Mouse (Mus musculus) midbrain, embryonic 11.5 days (tissue): ENCODE measurements at regions not wholly inside any gene's neighbourhood (a gene's known extent, or its start where the extent isn't known, plus 50 kb on each side); places are given as distances from the start of the nearest gene placed in this dataset.

Experiments
- ATAC-seq: fragments of 200-750 bp; cut with Nextera tagmentation; 2 replicates; pipeline ENCODE4 v1.8.0; 2017; ENCODE audit warnings: moderate TSS enrichment, moderate library complexity; ENCODE audit not compliant: low FRiP score
- DNase-seq: peaks from one replicate; pipeline ENCODE4 v3.0.0; 2015; ENCODE audit warnings: low spot score; ENCODE audit errors: missing footprints
- H3K27ac ChIP-seq: fragments of 300-500 bp; sonication (generic); 2 replicates; pipeline ENCODE4 v1.5.1; 2014; ENCODE audit warnings: low read depth, low read length
- H3K27me3 ChIP-seq: fragments of 300-500 bp; sonication (generic); 2 replicates; pipeline ENCODE4 v1.6.1; 2014; ENCODE audit warnings: mild to moderate bottlenecking, low read length, moderate library complexity, mixed read lengths; ENCODE audit not compliant: control insufficient read depth, insufficient read depth
- H3K36me3 ChIP-seq: fragments of 300-500 bp; sonication (generic); 2 replicates; pipeline ENCODE4 v1.6.1; 2014; ENCODE audit warnings: mild to moderate bottlenecking, low read length, moderate library complexity, mixed read lengths; ENCODE audit not compliant: control insufficient read depth, insufficient read depth
- H3K4me1 ChIP-seq: fragments of 300-500 bp; sonication (generic); 2 replicates; pipeline ENCODE4 v1.6.1; 2014; ENCODE audit warnings: low read length; ENCODE audit not compliant: control insufficient read depth, insufficient read depth
- H3K4me2 ChIP-seq: fragments of 300-500 bp; sonication (generic); 2 replicates; pipeline ENCODE4 v1.6.1; 2014; ENCODE audit warnings: mild to moderate bottlenecking, moderate library complexity
- H3K4me3 ChIP-seq: fragments of 300-500 bp; sonication (generic); 2 replicates; pipeline ENCODE4 v1.5.1; 2014; ENCODE audit warnings: low read depth, low read length
- H3K9ac ChIP-seq: fragments of 300-500 bp; sonication (generic); 2 replicates; pipeline ENCODE4 v1.6.1; 2014; ENCODE audit warnings: low read length
- H3K9me3 ChIP-seq: fragments of 300-500 bp; sonication (generic); 2 replicates; pipeline ENCODE4 v1.6.1; 2016; ENCODE audit warnings: low read length; ENCODE audit not compliant: control insufficient read depth
- WGBS: fragments of 180-500 bp; shearing (Covaris S2); extraction: QIAGEN DNeasy Blood & Tissue Kit; methylation state at CpG from one replicate; pipeline ENCODE4 v1.1.7; 2014; 5-methylcytosine and 5-hydroxymethylcytosine counted together

GRCm38 (mm10) chr14:24731872-24732525 lies 245.1 kb downstream of the Rps24 start:
- WGBS, result 72% methylated on average over 5 of the region's 5 CpGs
- no peak for ATAC-seq
- DNase-seq, result no peak
- Histone ChIP-seq H3K9me3 (no peaks in the 10 kb centered on the region), H3K27me3 (no peaks in the 10 kb centered on the region), H3K9ac (no peak overlapping the region), H3K27ac (no peak overlapping the region), H3K4me3 (no peak overlapping the region), H3K4me1 (no peaks in the 10 kb centered on the region), H3K36me3 (no peaks in the 10 kb centered on the region), H3K4me2 (no peak overlapping the region)

DNA sequence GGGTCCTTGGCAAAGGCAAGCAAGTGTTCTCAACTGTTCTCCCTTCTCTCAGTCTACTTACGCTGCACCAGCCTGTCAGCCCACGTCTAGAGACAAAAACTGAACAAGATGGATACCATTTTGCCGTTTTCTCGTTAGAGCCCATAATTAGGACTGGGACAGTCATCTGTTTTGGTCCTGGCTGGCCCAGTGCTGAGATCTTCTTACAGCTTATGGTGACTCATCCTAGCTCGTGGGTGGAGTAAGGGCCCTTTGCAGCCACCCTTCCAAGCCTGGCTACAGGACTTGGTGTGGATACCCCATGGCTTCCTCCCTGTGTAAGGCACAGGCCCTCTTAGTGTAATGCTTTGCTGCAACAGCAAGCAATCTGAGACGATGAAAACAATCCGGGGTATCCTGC lies 246.4 kb downstream of the Rps24 start:
- DNase-seq (no peak), ATAC-seq (no peak)
- no peaks in the 10 kb centered on the region for H3K4me1 ChIP-seq
- H3K4me3 ChIP-seq, result no peak overlapping the region
- no peak overlapping the region for H3K4me2 ChIP-seq
- no peaks in the 10 kb centered on the region for H3K9me3 ChIP-seq
- H3K27me3 ChIP-seq, result no peaks in the 10 kb centered on the region
- H3K9ac ChIP-seq, result no peak overlapping the region
- 90% methylated on average over 7 of the region's 7 CpGs for WGBS
- no peak overlapping the region for H3K27ac ChIP-seq
- no peaks in the 10 kb centered on the region for H3K36me3 ChIP-seq

DNA sequence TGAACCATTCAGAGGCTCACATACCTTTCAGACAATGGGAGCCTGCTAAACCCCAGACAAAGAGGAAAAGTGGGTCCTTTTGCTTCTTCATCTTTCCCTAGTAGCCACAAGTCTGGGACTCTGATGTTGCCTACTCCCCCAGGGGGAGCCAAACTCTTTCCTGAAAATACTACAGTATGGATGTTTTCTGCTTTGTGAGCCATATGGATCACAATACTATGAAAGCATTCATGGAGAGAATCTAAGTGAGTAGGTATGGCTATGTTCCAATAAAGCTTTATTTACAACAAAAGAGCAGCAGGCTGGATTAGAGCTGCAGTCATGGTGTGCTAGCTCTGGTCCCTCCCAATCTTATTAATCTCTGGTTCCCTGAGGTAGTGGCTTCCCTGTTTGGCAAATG lies 251.9 kb downstream of the Rps24 start:
- DNase-seq (no peak), ATAC-seq (no peak)
- no peaks in the 10 kb centered on the region for H3K27me3 ChIP-seq
- no peak overlapping the region for H3K9ac ChIP-seq
- H3K4me3 ChIP-seq, result no peak overlapping the region
- no peaks in the 10 kb centered on the region for H3K36me3 ChIP-seq
- H3K27ac ChIP-seq, result no peak overlapping the region
- no peaks in the 10 kb centered on the region for H3K4me1 ChIP-seq
- H3K4me2 ChIP-seq, result no peak overlapping the region
- no peaks in the 10 kb centered on the region for H3K9me3 ChIP-seq

- DNase-seq (no peak), ATAC-seq (no peak)
- Histone ChIP-seq H3K4me1 (no peaks in the 10 kb centered on the region), H3K36me3 (no peaks in the 10 kb centered on the region; the same call in 1 of the 2 replicates), H3K4me3 (no peak overlapping the region), H3K9me3 (no peaks in the 10 kb centered on the region), H3K27me3 (no peaks in the 10 kb centered on the region), H3K27ac (no peak overlapping the region), H3K9ac (no peak overlapping the region), H3K4me2 (no peak overlapping the region)
- 73% methylated on average over 2 of the region's 2 CpGs for WGBS
Measured at GRCm38 (mm10) chr14:24744451-24744850, 257.5 kb downstream of the Rps24 start.

GRCm38 (mm10) chr14:24745730-24746129 lies 258.8 kb downstream of the Rps24 start:
- Histone ChIP-seq H3K27ac (no peak overlapping the region), H3K9me3 (no peaks in the 10 kb centered on the region), H3K36me3 (no peaks in the 10 kb centered on the region; the same call in 1 of the 2 replicates), H3K27me3 (no peaks in the 10 kb centered on the region), H3K4me3 (no peak overlapping the region), H3K4me1 (no peaks in the 10 kb centered on the region), H3K4me2 (no peak overlapping the region), H3K9ac (no peak overlapping the region)
- WGBS, result 71% methylated on average over 3 of the region's 3 CpGs
- DNase-seq (no peak), ATAC-seq (no peak)

GRCm38 (mm10) chr14:24747471-24747795 lies 260.5 kb downstream of the Rps24 start:
- H3K4me2 ChIP-seq, result no peak overlapping the region
- no peak for ATAC-seq
- no peaks in the 10 kb centered on the region for H3K4me1 ChIP-seq
- no peaks in the 10 kb centered on the region; the same call in 1 of the 2 replicates for H3K36me3 ChIP-seq
- no peak for DNase-seq
- no peak overlapping the region for H3K4me3 ChIP-seq
- no peaks in the 10 kb centered on the region for H3K27me3 ChIP-seq
- no peaks in the 10 kb centered on the region for H3K9me3 ChIP-seq
- 71% methylated on average over 4 of the region's 4 CpGs for WGBS
- no peak overlapping the region for H3K27ac ChIP-seq
- no peak overlapping the region for H3K9ac ChIP-seq

DNA sequence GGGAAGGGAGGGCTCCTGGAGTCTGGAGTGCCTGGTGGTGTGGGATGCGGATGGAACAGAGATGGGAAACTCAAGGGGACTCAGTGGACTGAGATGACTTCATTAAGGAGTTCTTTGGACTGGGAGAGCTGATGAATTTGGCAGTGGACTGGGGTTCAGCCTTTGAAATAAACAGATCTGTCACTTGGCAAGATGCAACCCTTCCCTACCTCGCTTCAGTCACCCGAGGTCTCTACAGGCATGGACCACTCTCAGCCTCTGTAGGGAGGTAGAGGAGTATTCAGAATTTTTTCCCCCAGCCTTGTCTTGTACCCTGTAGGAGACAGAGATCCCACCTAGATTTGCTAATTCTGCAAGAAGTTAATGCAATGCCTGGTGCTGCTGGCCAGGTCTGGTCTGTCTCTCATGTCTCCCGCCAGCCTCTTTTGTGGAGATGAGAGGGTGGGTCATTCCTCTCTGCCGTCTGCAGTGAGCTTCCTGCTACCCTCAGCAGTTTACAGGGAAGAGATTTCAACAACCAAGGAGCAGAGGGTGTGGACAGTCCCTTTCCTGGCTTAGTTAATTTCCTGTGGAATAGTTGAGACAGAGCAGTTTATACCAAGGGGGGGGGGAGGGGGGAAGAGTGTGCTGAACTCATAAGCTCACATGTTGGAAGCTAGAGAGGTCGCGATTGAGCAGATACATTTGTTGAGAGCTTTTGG lies 261.0 kb downstream of the Rps24 start:
- no peak for ATAC-seq
- 66% methylated on average over 7 of the region's 7 CpGs for WGBS
- no peak for DNase-seq
- no peaks in the 10 kb centered on the region for H3K4me1 ChIP-seq
- H3K9ac ChIP-seq, result no peak overlapping the region
- H3K4me2 ChIP-seq, result no peak overlapping the region
- no peaks in the 10 kb centered on the region for H3K27me3 ChIP-seq
- no peaks in the 10 kb centered on the region for H3K9me3 ChIP-seq
- no peaks in the 10 kb centered on the region; the same call in 1 of the 2 replicates for H3K36me3 ChIP-seq
- H3K27ac ChIP-seq, result no peak overlapping the region
- no peak overlapping the region for H3K4me3 ChIP-seq

DNA sequence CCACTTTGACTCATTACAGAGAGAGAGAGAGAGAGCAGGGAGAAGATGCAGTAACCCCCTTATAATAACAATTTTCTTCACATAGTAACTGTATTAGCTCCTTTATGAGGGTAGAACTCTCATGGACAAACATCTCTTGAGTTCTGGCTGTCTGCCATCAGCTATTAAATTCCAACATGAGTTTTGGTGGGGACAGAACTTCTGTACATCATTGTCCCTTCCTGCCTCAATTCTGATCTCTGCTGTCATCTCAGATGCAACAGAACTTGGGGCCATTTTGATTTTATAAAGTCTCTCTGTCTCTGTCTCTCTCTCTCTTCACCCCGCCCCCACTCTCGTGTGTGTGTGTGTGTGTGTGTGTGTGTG lies 261.6 kb downstream of the Rps24 start:
- Histone ChIP-seq H3K4me2 (no peak overlapping the region), H3K9me3 (no peaks in the 10 kb centered on the region), H3K9ac (no peak overlapping the region), H3K36me3 (no peaks in the 10 kb centered on the region; the same call in 1 of the 2 replicates), H3K27me3 (no peaks in the 10 kb centered on the region), H3K27ac (no peak overlapping the region), H3K4me1 (no peaks in the 10 kb centered on the region), H3K4me3 (no peak overlapping the region)
- DNase-seq (no peak), ATAC-seq (no peak)
- 96% methylated on average over 2 of the region's 2 CpGs for WGBS

DNA sequence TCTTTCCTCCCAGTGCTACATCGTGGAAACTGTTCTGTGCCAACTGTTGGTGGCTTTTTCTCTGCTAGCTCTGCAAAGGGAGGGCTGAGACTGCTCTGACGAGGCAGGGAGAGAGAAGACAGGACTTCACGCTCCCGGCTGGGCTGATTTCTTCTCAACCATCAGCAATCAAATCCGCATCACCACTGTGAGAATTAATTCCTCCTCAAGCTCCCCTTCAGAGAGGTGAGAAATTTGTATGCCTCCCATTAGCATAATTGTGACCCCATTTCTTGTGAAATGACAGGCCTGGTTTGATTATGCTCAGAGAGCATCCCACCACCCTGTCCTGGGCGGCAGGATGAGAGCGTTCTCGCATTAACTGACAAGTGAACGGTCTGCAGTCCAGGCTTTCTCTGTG lies 262.4 kb downstream of the Rps24 start:
- no peak overlapping the region for H3K9ac ChIP-seq
- 79% methylated on average over 9 of the region's 9 CpGs for WGBS

More for the DNA sequence above, 262.4 kb downstream of the Rps24 start:
- Histone ChIP-seq H3K4me1 (no peaks in the 10 kb centered on the region), H3K36me3 (no peaks in the 10 kb centered on the region; the same call in 1 of the 2 replicates), H3K27me3 (no peaks in the 10 kb centered on the region), H3K9me3 (no peaks in the 10 kb centered on the region), H3K27ac (no peak overlapping the region), H3K4me3 (no peak overlapping the region), H3K4me2 (no peak overlapping the region)
- ATAC-seq (no peak), DNase-seq (no peak)
